Mouse (Mus musculus) E14TG2a.4 (cell line): ENCODE data around the gene Ptprn2.

ENCODE experiments used
- CTCF ChIP-seq: conservative IDR thresholded peaks from 2 replicates; pipeline ENCODE4 v1.5.1; 2014; ENCODE audit warnings: low read length
- NANOG ChIP-seq: IDR thresholded peaks from 2 replicates; pipeline ENCODE4 v1.6.1; 2014; ENCODE audit warnings: borderline replicate concordance, low read length, mixed read lengths
- POU5F1 ChIP-seq: IDR thresholded peaks from 2 replicates; pipeline ENCODE4 v1.6.1; 2014; ENCODE audit warnings: low read length, borderline replicate concordance

GRCm38 (mm10) chr12:117153166-117153480, 667.6 kb downstream of the Ptprn2 start:
- TF ChIP-seq POU5F1 (no peak), CTCF (no peak), NANOG (no peak)
